Mouse (Mus musculus): Measurements from ENCODE around the gene Dnaja3. TPM values are rescaled to one million over a fixed set of nuclear protein-coding genes. Genes with fewer than 3 reads are reported as not detected.

Gene Dnaja3
- polyA plus RNA-seq, 1 experiment from 2014 or later: 37.8 TPM

DNA sequence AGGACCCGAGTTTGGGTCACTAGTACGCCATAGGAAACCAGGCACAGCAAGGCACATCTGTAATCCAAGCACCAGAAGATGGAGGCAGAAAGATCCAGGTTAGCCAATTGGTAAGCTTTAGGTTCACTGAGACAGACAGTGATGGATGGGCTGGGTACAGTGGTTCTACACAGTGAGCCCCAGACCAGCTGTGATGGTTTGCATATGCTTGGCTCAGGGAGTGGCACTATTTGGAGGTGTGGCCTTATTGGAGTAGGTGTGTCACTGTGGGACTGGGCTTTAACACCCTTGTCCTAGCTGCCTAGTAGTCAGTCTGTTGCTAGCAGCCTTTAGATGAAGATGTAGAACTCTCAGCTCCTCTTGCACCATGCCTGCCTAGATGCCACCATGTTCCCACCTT is 24.0 kb downstream of the Dnaja3 start:
- Histone ChIP-seq H3K27me3 (replicated peaks; ENCODE audit: insufficient read depth, low read length) (no peaks in the 10 kb centered on the region), H3K4me2 (replicated peaks; ENCODE audit: low read depth, low read length) (no peak overlapping the region), H3K4me1 (ENCODE audit: insufficient read depth, low read depth, low read length) (0 out of 2 replicates have a peak, but pooled peaks cover 5% of the 10 kb centered on the region), H3K27ac (ENCODE audit: low read length) (no peak overlapping the region), H3K36me3 (ENCODE audit: insufficient read depth, low read length) (0 out of 2 replicates have a peak, but pooled peaks cover 9% of the 10 kb centered on the region), H3K9me3 (ENCODE audit: low read length) (no peaks in the 10 kb centered on the region), H3K9ac (replicated peaks; ENCODE audit: low read depth) (no peak overlapping the region), H3K4me3 (ENCODE audit: low read depth, low read length) (no peak overlapping the region)
- TF ChIP-seq EP300 (IDR thresholded peaks at IDR 0.05) (no peak), CTCF (IDR thresholded peaks at IDR 0.05) (no peak)
- ATAC-seq: no peak
- DNase-seq (ENCODE audit: low spot score): no peak
- 82% methylated on average over 2 of the region's 2 CpGs for WGBS

DNA sequence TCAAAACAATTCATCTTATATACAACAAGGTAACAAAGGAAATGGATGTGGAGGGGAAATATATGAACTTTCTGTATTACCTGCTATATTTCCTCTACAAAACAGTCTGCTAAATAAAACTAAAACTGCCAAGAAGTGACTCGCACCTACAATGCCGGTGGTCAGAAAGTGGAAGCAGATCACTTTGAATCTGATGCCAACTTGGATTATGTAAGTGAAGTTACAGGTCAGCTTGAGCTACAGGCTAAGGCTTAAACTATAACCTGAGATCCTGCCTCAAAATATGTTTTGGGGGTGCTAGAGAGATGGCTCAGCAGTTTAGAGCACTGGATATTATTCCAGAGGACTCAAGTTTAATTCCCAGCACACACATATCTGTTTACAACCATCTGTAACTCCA is 25.9 kb downstream of the Dnaja3 start:
- Histone ChIP-seq H3K4me2 (replicated peaks; ENCODE audit: low read depth, low read length) (no peak overlapping the region), H3K4me1 (ENCODE audit: insufficient read depth, low read depth, low read length) (no peaks in the 10 kb centered on the region), H3K4me3 (ENCODE audit: low read depth, low read length) (no peak overlapping the region), H3K36me3 (ENCODE audit: insufficient read depth, low read length) (0 out of 2 replicates have a peak, but pooled peaks cover 10% of the 10 kb centered on the region), H3K9me3 (ENCODE audit: low read length) (no peaks in the 10 kb centered on the region), H3K27me3 (replicated peaks; ENCODE audit: insufficient read depth, low read length) (no peaks in the 10 kb centered on the region), H3K27ac (ENCODE audit: low read length) (no peak overlapping the region), H3K9ac (replicated peaks; ENCODE audit: low read depth) (no peak overlapping the region)
- no peak for DNase-seq (ENCODE audit: low spot score)
- WGBS: 88% methylated on average over 2 of the region's 2 CpGs
- TF ChIP-seq CTCF (IDR thresholded peaks at IDR 0.05): no peak
- TF ChIP-seq EP300 (IDR thresholded peaks at IDR 0.05): no peak
- ATAC-seq: no peak

DNA sequence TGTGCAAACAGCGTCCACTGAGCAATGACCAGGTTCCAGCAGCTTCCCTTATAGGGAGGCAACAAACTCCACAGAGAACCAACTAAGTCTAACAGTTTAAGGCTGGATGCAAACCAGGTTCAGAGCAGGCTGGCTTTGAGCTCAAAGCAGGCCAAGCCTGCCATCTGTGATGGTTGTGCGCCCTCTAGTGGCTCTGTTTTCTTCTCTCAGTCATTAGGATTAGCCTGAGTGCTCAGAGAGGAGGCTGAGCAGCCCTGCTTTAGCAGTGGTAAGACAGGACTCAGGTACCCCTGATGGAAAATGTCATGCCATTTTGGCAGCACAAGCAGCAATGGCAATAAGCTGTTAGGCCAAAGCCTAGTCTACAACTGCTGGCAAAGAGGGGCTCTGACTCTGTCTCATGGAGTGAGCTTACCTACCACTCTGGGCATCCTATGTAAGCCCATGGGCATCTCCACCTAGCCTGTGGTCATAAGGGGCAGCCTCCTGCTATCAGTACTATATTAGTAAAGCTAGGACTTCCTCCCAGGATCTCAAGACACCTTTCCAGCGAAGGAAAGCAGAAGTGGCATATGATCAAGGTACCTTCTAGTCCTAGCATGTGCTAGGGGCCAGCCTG is 27.5 kb downstream of the Dnaja3 start:
- Histone ChIP-seq H3K9ac (replicated peaks; ENCODE audit: low read depth) (no peak overlapping the region), H3K4me3 (ENCODE audit: low read depth, low read length) (no peak overlapping the region), H3K36me3 (ENCODE audit: insufficient read depth, low read length) (0 out of 2 replicates have a peak, but pooled peaks cover 10% of the 10 kb centered on the region), H3K27me3 (replicated peaks; ENCODE audit: insufficient read depth, low read length) (no peaks in the 10 kb centered on the region), H3K27ac (ENCODE audit: low read length) (no peak overlapping the region), H3K4me1 (ENCODE audit: insufficient read depth, low read depth, low read length) (no peaks in the 10 kb centered on the region), H3K4me2 (replicated peaks; ENCODE audit: low read depth, low read length) (no peak overlapping the region), H3K9me3 (ENCODE audit: low read length) (no peaks in the 10 kb centered on the region)
- no peak for TF ChIP-seq EP300 (IDR thresholded peaks at IDR 0.05)
- peak; percentile 94 for TF ChIP-seq CTCF (IDR thresholded peaks at IDR 0.05)
- peak; percentile 91 for DNase-seq (ENCODE audit: low spot score)
- ATAC-seq: peak; percentile 90
- 25% methylated on average over 3 of the region's 3 CpGs for WGBS

DNA sequence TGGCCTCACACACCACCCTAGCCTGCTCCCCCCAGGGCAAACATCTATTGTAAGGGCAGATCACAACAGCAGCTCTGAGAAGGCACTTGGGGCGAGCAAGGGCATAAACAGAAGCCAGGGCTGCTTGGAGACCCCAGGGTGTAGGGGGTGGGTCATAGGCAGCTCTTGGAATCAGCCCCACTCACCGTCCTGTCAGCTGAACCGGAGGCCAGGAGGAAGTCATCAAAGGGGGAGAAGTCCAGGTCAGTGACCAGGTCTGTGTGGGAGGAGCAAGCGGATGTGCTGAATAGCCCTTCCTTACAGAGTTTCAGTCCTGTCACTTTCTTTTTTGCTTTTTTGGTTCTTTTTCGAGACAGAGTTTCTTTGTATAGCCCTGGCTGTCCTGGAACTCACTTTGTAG is 30.5 kb downstream of the Dnaja3 start:
- Histone ChIP-seq H3K4me2 (replicated peaks; ENCODE audit: low read depth, low read length) (no peak overlapping the region), H3K36me3 (ENCODE audit: insufficient read depth, low read length) (0 out of 2 replicates have a peak, but pooled peaks cover 6% of the 10 kb centered on the region), H3K9me3 (ENCODE audit: low read length) (no peaks in the 10 kb centered on the region), H3K4me1 (ENCODE audit: insufficient read depth, low read depth, low read length) (no peaks in the 10 kb centered on the region), H3K9ac (replicated peaks; ENCODE audit: low read depth) (no peak overlapping the region), H3K27ac (ENCODE audit: low read length) (no peak overlapping the region), H3K27me3 (replicated peaks; ENCODE audit: insufficient read depth, low read length) (no peaks in the 10 kb centered on the region), H3K4me3 (ENCODE audit: low read depth, low read length) (no peak overlapping the region)
- ATAC-seq: no peak
- TF ChIP-seq EP300 (IDR thresholded peaks at IDR 0.05) (no peak), CTCF (IDR thresholded peaks at IDR 0.05) (no peak)
- 68% methylated on average over 5 of the region's 5 CpGs for WGBS
- no peak for DNase-seq (ENCODE audit: low spot score)

DNA sequence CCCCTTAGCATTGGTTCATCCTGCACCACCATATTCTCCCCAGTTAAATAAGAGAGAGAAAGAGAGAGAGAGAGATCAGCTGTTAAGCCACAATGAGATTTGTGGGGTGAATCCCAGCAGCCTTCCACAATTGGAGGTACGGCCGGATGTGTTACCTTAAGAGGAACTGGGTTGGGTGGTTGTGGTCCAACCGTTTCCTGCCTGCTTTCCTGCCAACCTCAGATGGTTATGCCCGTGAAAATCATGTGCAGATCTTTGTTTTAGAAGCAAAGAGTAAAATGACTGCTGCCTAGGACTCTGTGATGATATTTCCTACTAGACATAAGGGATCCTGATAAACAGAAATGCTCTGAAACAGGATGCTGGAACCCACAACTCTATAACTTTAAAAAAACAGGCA is 34.3 kb downstream of the Dnaja3 start:
- WGBS: 58% methylated on average over 4 of the region's 4 CpGs
- H3K36me3 ChIP-seq (ENCODE audit: insufficient read depth, low read length): no peaks in the 10 kb centered on the region
- 0 out of 2 replicates have a peak, but pooled peaks cover 5% of the 10 kb centered on the region for H3K4me1 ChIP-seq (ENCODE audit: insufficient read depth, low read depth, low read length)
- no peak overlapping the region for H3K27ac ChIP-seq (ENCODE audit: low read length)
- no peaks in the 10 kb centered on the region for H3K27me3 ChIP-seq (replicated peaks; ENCODE audit: insufficient read depth, low read length)
- no peak overlapping the region for H3K9ac ChIP-seq (replicated peaks; ENCODE audit: low read depth)
- no peak overlapping the region for H3K4me3 ChIP-seq (ENCODE audit: low read depth, low read length)
- no peak overlapping the region for H3K4me2 ChIP-seq (replicated peaks; ENCODE audit: low read depth, low read length)
- DNase-seq (ENCODE audit: low spot score) (no peak), ATAC-seq (no peak)
- TF ChIP-seq EP300 (IDR thresholded peaks at IDR 0.05) (no peak), CTCF (IDR thresholded peaks at IDR 0.05) (no peak)
- no peaks in the 10 kb centered on the region for H3K9me3 ChIP-seq (ENCODE audit: low read length)

DNA sequence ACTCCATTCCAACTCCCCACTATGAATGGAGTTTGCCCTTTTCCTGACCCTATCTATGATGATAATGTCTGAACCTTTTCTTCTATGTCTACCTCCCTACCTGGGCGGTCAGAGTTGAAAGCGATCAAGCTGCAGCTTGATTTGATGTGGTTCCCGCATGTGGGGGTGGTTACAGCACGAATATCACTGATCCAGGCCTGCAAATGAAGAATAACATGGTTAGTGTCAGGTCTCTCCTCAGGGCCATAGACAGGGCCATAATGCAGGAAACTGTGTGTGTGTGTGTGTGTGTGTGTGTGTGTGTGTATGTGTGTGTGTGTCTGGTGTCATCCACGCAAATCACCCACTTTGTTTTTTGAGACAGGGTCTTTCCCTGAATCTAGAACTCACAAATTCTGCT is 37.0 kb downstream of the Dnaja3 start:
- 92% methylated on average over 5 of the region's 5 CpGs for WGBS
- no peak overlapping the region for H3K27ac ChIP-seq (ENCODE audit: low read length)
- no peaks in the 10 kb centered on the region for H3K36me3 ChIP-seq (ENCODE audit: insufficient read depth, low read length)

More for the DNA sequence above, 37.0 kb downstream of the Dnaja3 start:
- H3K4me2 ChIP-seq (replicated peaks; ENCODE audit: low read depth, low read length): no peak overlapping the region
- no peaks in the 10 kb centered on the region for H3K27me3 ChIP-seq (replicated peaks; ENCODE audit: insufficient read depth, low read length)
- ATAC-seq (no peak), DNase-seq (ENCODE audit: low spot score) (no peak)
- no peaks in the 10 kb centered on the region for H3K9me3 ChIP-seq (ENCODE audit: low read length)
- H3K4me1 ChIP-seq (ENCODE audit: insufficient read depth, low read depth, low read length): 0 out of 2 replicates have a peak, but pooled peaks cover 6% of the 10 kb centered on the region
- H3K9ac ChIP-seq (replicated peaks; ENCODE audit: low read depth): no peak overlapping the region
- TF ChIP-seq CTCF (IDR thresholded peaks at IDR 0.05) (no peak), EP300 (IDR thresholded peaks at IDR 0.05) (no peak)
- no peak overlapping the region for H3K4me3 ChIP-seq (ENCODE audit: low read depth, low read length)
